Mouse (Mus musculus): ENCODE results near the gene Adamts2. TPM values are rescaled to one million over a fixed set of nuclear protein-coding genes. Genes with fewer than 3 reads are reported as not detected.

Gene Adamts2
- polyA plus RNA-seq, 2 experiments = 0.83 to 1.1 TPM

- DNase-seq (ENCODE audit: low read depth in 3 of 3, low spot score in 3 of 3) = no peak
Observed at GRCm38 (mm10) chr11:50669542-50670362, 67.9 kb downstream of the Adamts2 start.

GRCm38 (mm10) chr11:50670363-50670725 is 68.5 kb downstream of the Adamts2 start:
- H3K4me1 ChIP-seq (replicated peaks; ENCODE audit: control insufficient read depth in 2 of 2, insufficient read depth in 2 of 2, low read length in 1 of 2) = no peaks in the 10 kb centered on the region
- H3K9ac ChIP-seq (replicated peaks) = no peak overlapping the region
- WGBS (ENCODE audit: insufficient replicate concordance) = 70% methylated on average over 5 of the region's 5 CpGs
- no peaks in the 10 kb centered on the region for H3K27me3 ChIP-seq (ENCODE audit: control insufficient read depth, insufficient read depth, low read length)
- H3K9me3 ChIP-seq (ENCODE audit: control insufficient read depth, low read length) = no peaks in the 10 kb centered on the region
- no peak for TF ChIP-seq EP300 (IDR thresholded peaks at IDR 0.05; ENCODE audit: low read depth)
- TF ChIP-seq CTCF (IDR thresholded peaks at IDR 0.05; ENCODE audit: low read depth) = no peak
- no peak overlapping the region for H3K27ac ChIP-seq
- no peak overlapping the region for H3K4me2 ChIP-seq (ENCODE audit: low read depth)
- DNase-seq (ENCODE audit: low read depth in 3 of 3, low spot score in 3 of 3) (no peak), ATAC-seq (ENCODE audit: insufficient read depth) (no peak)
- no peaks in the 10 kb centered on the region for H3K36me3 ChIP-seq (replicated peaks; ENCODE audit: control insufficient read depth, insufficient read depth, low read depth)
- H3K4me3 ChIP-seq (ENCODE audit: insufficient read depth in 1 of 2, low read depth in 2 of 2, low read length in 2 of 2) = no peak overlapping the region

More at GRCm38 (mm10) chr11:50669542-50670362, 67.9 kb downstream of the Adamts2 start:
- Histone ChIP-seq H3K27ac (no peak overlapping the region), H3K27me3 (ENCODE audit: control insufficient read depth, insufficient read depth, low read length) (no peaks in the 10 kb centered on the region), H3K4me3 (ENCODE audit: insufficient read depth in 1 of 2, low read depth in 2 of 2, low read length in 2 of 2) (no peak overlapping the region), H3K36me3 (replicated peaks; ENCODE audit: control insufficient read depth, insufficient read depth, low read depth) (no peaks in the 10 kb centered on the region), H3K4me1 (replicated peaks; ENCODE audit: control insufficient read depth in 2 of 2, insufficient read depth in 2 of 2, low read length in 1 of 2) (no peaks in the 10 kb centered on the region), H3K4me2 (ENCODE audit: low read depth) (no peak overlapping the region), H3K9me3 (ENCODE audit: control insufficient read depth, low read length) (no peaks in the 10 kb centered on the region), H3K9ac (replicated peaks) (no peak overlapping the region)
- ATAC-seq (ENCODE audit: insufficient read depth) = no peak
- 58% methylated on average over 9 of the region's 9 CpGs for WGBS (ENCODE audit: insufficient replicate concordance)
- TF ChIP-seq EP300 (IDR thresholded peaks at IDR 0.05; ENCODE audit: low read depth) (no peak), CTCF (IDR thresholded peaks at IDR 0.05; ENCODE audit: low read depth) (no peak)

GRCm38 (mm10) chr11:50670881-50671280 is 69.0 kb downstream of the Adamts2 start:
- 80% methylated on average over 1 of the region's 1 CpGs for WGBS (ENCODE audit: insufficient replicate concordance)
- no peaks in the 10 kb centered on the region for H3K27me3 ChIP-seq (ENCODE audit: control insufficient read depth, insufficient read depth, low read length)
- no peak overlapping the region for H3K4me3 ChIP-seq (ENCODE audit: insufficient read depth in 1 of 2, low read depth in 2 of 2, low read length in 2 of 2)
- H3K36me3 ChIP-seq (replicated peaks; ENCODE audit: control insufficient read depth, insufficient read depth, low read depth) = no peaks in the 10 kb centered on the region
- TF ChIP-seq CTCF (IDR thresholded peaks at IDR 0.05; ENCODE audit: low read depth) (no peak), EP300 (IDR thresholded peaks at IDR 0.05; ENCODE audit: low read depth) (no peak)
- ATAC-seq (ENCODE audit: insufficient read depth) = no peak
- no peak overlapping the region for H3K9ac ChIP-seq (replicated peaks)
- no peak overlapping the region for H3K27ac ChIP-seq
- H3K9me3 ChIP-seq (ENCODE audit: control insufficient read depth, low read length) = no peaks in the 10 kb centered on the region
- DNase-seq (ENCODE audit: low read depth in 3 of 3, low spot score in 3 of 3) = no peak
- H3K4me2 ChIP-seq (ENCODE audit: low read depth) = no peak overlapping the region
- H3K4me1 ChIP-seq (replicated peaks; ENCODE audit: control insufficient read depth in 2 of 2, insufficient read depth in 2 of 2, low read length in 1 of 2) = no peaks in the 10 kb centered on the region

- WGBS (ENCODE audit: insufficient replicate concordance) = 37% methylated on average over 2 of the region's 2 CpGs
- Histone ChIP-seq H3K27ac (no peak overlapping the region), H3K4me2 (ENCODE audit: low read depth) (no peak overlapping the region), H3K4me3 (ENCODE audit: insufficient read depth in 1 of 2, low read depth in 2 of 2, low read length in 2 of 2) (no peak overlapping the region), H3K27me3 (ENCODE audit: control insufficient read depth, insufficient read depth, low read length) (no peaks in the 10 kb centered on the region), H3K9ac (replicated peaks) (no peak overlapping the region), H3K4me1 (replicated peaks; ENCODE audit: control insufficient read depth in 2 of 2, insufficient read depth in 2 of 2, low read length in 1 of 2) (no peaks in the 10 kb centered on the region), H3K9me3 (ENCODE audit: control insufficient read depth, low read length) (no peaks in the 10 kb centered on the region), H3K36me3 (replicated peaks; ENCODE audit: control insufficient read depth, insufficient read depth, low read depth) (no peaks in the 10 kb centered on the region)
- ATAC-seq (ENCODE audit: insufficient read depth) (no peak), DNase-seq (ENCODE audit: low read depth in 3 of 3, low spot score in 3 of 3) (no peak)
- TF ChIP-seq CTCF (IDR thresholded peaks at IDR 0.05; ENCODE audit: low read depth) (no peak), EP300 (IDR thresholded peaks at IDR 0.05; ENCODE audit: low read depth) (no peak)
Observed at GRCm38 (mm10) chr11:50671376-50671775, 69.5 kb downstream of the Adamts2 start.

GRCm38 (mm10) chr11:50671820-50672310 is 70.0 kb downstream of the Adamts2 start:
- DNase-seq (ENCODE audit: low read depth in 3 of 3, low spot score in 3 of 3) (no peak), ATAC-seq (ENCODE audit: insufficient read depth) (no peak)
- 61% methylated on average over 7 of the region's 7 CpGs for WGBS (ENCODE audit: insufficient replicate concordance)
- Histone ChIP-seq H3K4me3 (ENCODE audit: insufficient read depth in 1 of 2, low read depth in 2 of 2, low read length in 2 of 2) (no peak overlapping the region), H3K27me3 (ENCODE audit: control insufficient read depth, insufficient read depth, low read length) (no peaks in the 10 kb centered on the region), H3K4me1 (replicated peaks; ENCODE audit: control insufficient read depth in 2 of 2, insufficient read depth in 2 of 2, low read length in 1 of 2) (no peaks in the 10 kb centered on the region), H3K36me3 (replicated peaks; ENCODE audit: control insufficient read depth, insufficient read depth, low read depth) (no peaks in the 10 kb centered on the region), H3K4me2 (ENCODE audit: low read depth) (no peak overlapping the region), H3K9ac (replicated peaks) (no peak overlapping the region), H3K9me3 (ENCODE audit: control insufficient read depth, low read length) (no peaks in the 10 kb centered on the region), H3K27ac (no peak overlapping the region)
- TF ChIP-seq EP300 (IDR thresholded peaks at IDR 0.05; ENCODE audit: low read depth) = no peak
- TF ChIP-seq CTCF (IDR thresholded peaks at IDR 0.05; ENCODE audit: low read depth) = no peak
